Mouse (Mus musculus) liver, embryonic 14.5 days (tissue): ENCODE measurements around the gene Stip1. TPM values are rescaled to one million over a fixed set of nuclear protein-coding genes. Genes with fewer than 3 reads are reported as not detected.

Experiments used
- ATAC-seq: fragments of 200-750 bp; cut with Nextera tagmentation; 2 replicates; pipeline ENCODE4 v1.8.0; 2017; ENCODE audit warnings: moderate number of reproducible peaks, mild to moderate bottlenecking, moderate library complexity; ENCODE audit not compliant: insufficient read depth
- DNase-seq, 3 experiments: peaks; one replicate each; pipeline ENCODE4 v3.0.0-alpha.2; 2012 to 2013; ENCODE audit warnings: low read depth in 3 of 3, low spot score in 3 of 3
- H3K27ac ChIP-seq: fragments of 300-500 bp; sonication (generic); 2 replicates; pipeline ENCODE4 v1.5.1; 2014; ENCODE audit warnings: moderate library complexity, mild to moderate bottlenecking, control low read depth, inconsistent platforms
- H3K27me3 ChIP-seq: fragments of 300-500 bp; sonication (generic); 2 replicates; pipeline ENCODE4 v1.6.1; 2014; ENCODE audit warnings: mild to moderate bottlenecking, low read length, moderate library complexity; ENCODE audit not compliant: control insufficient read depth, insufficient read depth
- H3K36me3 ChIP-seq: fragments of 300-500 bp; sonication (generic); replicated peaks from 2 replicates; pipeline ENCODE4 v1.6.1; 2014; ENCODE audit warnings: low read depth; ENCODE audit not compliant: control insufficient read depth, insufficient read depth
- H3K4me1 ChIP-seq, 2 experiments: fragments of 200-500 bp in 1 of 2; fragments of 300-500 bp in 1 of 2; sonication (generic) in 1 of 2; replicated peaks; 2 replicates each; pipeline ENCODE4 v1.6.1; 2012 to 2014; ENCODE audit warnings: antibody characterized with exemption in 1 of 2, inconsistent platforms in 1 of 2, low read length in 1 of 2; ENCODE audit not compliant: control insufficient read depth in 2 of 2, insufficient read depth in 2 of 2
- H3K4me2 ChIP-seq: fragments of 300-500 bp; sonication (generic); 2 replicates; pipeline ENCODE4 v1.6.1; 2014; ENCODE audit warnings: low read depth, mild to moderate bottlenecking, control low read depth, moderate library complexity
- H3K4me3 ChIP-seq, 2 experiments: fragments of 200-500 bp in 1 of 2; fragments of 300-500 bp in 1 of 2; sonication (generic) in 1 of 2; 2 replicates each; pipeline ENCODE4 v1.5.1; 2012 to 2014; ENCODE audit warnings: low read depth in 2 of 2, low read length in 2 of 2, mild to moderate bottlenecking in 2 of 2, control low read depth in 1 of 2, inconsistent platforms in 1 of 2, moderate library complexity in 1 of 2; ENCODE audit not compliant: insufficient read depth in 1 of 2
- H3K9ac ChIP-seq: fragments of 300-500 bp; sonication (generic); replicated peaks from 2 replicates; pipeline ENCODE4 v1.6.1; 2014; ENCODE audit warnings: mild to moderate bottlenecking, control low read depth, moderate library complexity
- H3K9me3 ChIP-seq: fragments of 300-500 bp; sonication (generic); 2 replicates; pipeline ENCODE4 v1.6.1; 2016; ENCODE audit warnings: low read length, mixed read lengths; ENCODE audit not compliant: control insufficient read depth
- CTCF ChIP-seq: IDR thresholded peaks from 2 replicates; pipeline ENCODE4 v1.5.1; 2016; ENCODE audit warnings: antibody characterized with exemption, low read depth, control low read depth
- EP300 ChIP-seq: IDR thresholded peaks from 2 replicates; pipeline ENCODE4 v1.6.1; 2016; ENCODE audit warnings: antibody characterized with exemption, low read depth
- WGBS: fragments of 180-500 bp; shearing (Covaris S2); extraction: QIAGEN DNeasy Blood & Tissue Kit; methylation state at CpG from one replicate; pipeline ENCODE4 v1.1.7; 2014; ENCODE audit not compliant: insufficient replicate concordance; 5-methylcytosine and 5-hydroxymethylcytosine counted together
- polyA plus RNA-seq, 2 experiments: library from polyadenylated mRNA; depleted of rRNA in 1 of 2; stranded (reverse) in 1 of 2; unstranded in 1 of 2; fragments of >200 nt; fragmentation: Nextera tagmentation in 1 of 2; extraction: Ambion mirVana in 1 of 2; gene quantifications; 2 replicates each; pipeline versions ENCODE4 v1.2.1 to v1.2.3; 2012 to 2014

Stip1 gene
- polyA plus RNA-seq, 2 experiments: 86.2 to 113 TPM

GRCm38 (mm10) chr19:7044706-7045105, 4.9 kb upstream of the Stip1 start:
- H3K36me3 ChIP-seq: no peaks in the 10 kb centered on the region
- DNase-seq (no peak), ATAC-seq (no peak)
- 53% methylated on average over 4 of the region's 4 CpGs for WGBS
- H3K9me3 ChIP-seq: no peaks in the 10 kb centered on the region
- no peak overlapping the region for H3K9ac ChIP-seq
- peaks cover 3 to 9% of the 10 kb centered on the region in 2 experiments; a peak in 3 of 4 replicates for H3K4me1 ChIP-seq
- no peak overlapping the region for H3K4me3 ChIP-seq
- H3K4me2 ChIP-seq: no peak overlapping the region
- H3K27ac ChIP-seq: no peak overlapping the region
- H3K27me3 ChIP-seq: no peaks in the 10 kb centered on the region
- TF ChIP-seq CTCF (no peak), EP300 (no peak)

DNA sequence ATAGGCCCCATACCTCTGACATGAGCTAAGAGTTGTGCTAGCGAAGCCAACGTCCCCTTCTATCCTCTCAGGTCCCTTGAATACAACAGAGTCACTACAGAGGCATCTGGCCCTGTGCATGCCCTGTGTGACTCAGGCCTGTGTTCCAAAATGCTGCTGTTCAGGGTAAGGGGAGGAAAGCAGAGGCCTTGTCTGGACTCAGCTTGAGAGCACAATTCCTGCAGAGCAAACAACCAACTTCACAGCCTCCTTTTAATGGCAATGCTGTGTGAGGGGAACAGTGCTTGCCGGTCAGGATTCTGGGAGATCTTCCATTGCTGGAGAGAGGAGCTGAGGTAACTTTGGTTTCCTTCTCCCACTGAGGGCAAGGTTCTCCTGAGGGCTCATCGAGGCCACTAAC, 4.5 kb upstream of the Stip1 start:
- Histone ChIP-seq H3K4me2 (no peak overlapping the region), H3K4me1 (peaks cover 3 to 9% of the 10 kb centered on the region in 2 experiments; a peak in 3 of 4 replicates), H3K4me3 (no peak overlapping the region), H3K27me3 (no peaks in the 10 kb centered on the region), H3K9me3 (no peaks in the 10 kb centered on the region), H3K27ac (no peak overlapping the region), H3K36me3 (no peaks in the 10 kb centered on the region), H3K9ac (no peak overlapping the region)
- TF ChIP-seq EP300 (no peak), CTCF (no peak)
- 60% methylated on average over 4 of the region's 4 CpGs for WGBS
- DNase-seq (no peak), ATAC-seq (no peak)

DNA sequence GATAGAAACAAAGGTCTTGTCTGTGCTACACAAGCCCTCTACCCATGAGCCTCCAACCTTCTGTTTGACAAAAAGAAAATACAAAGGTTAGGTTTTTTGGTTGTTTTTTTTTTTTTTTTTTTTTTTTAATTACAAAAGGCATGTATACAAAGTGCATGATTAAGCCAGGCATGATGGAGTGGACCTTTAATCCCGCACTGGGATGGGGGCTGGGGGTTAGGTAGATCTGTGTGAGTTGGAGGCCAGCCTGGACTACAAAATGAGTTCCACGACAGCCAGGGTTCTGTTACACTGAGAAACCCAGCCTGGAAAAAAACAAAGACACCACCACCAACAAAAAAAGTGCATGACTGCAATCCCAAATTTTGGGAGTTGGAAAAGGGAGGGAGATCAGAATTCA, 1.4 kb upstream of the Stip1 start:
- DNase-seq (no peak), ATAC-seq (no peak)
- H3K4me1 ChIP-seq: peaks cover 18 to 28% of the 10 kb centered on the region in 2 experiments; a peak in 3 of 4 replicates
- no peaks in the 10 kb centered on the region for H3K36me3 ChIP-seq
- TF ChIP-seq CTCF (no peak), EP300 (no peak)
- peak overlapping the region; percentile 66 to 76; a peak in 2 of 4 replicates for H3K4me3 ChIP-seq
- H3K27me3 ChIP-seq: no peaks in the 10 kb centered on the region
- H3K9me3 ChIP-seq: no peaks in the 10 kb centered on the region
- peak overlapping the region; percentile 81 for H3K27ac ChIP-seq
- H3K4me2 ChIP-seq: peak overlapping the region; percentile 91
- H3K9ac ChIP-seq: peak overlapping the region; percentile 86
- WGBS: 89% methylated on average over 2 of the region's 2 CpGs

DNA sequence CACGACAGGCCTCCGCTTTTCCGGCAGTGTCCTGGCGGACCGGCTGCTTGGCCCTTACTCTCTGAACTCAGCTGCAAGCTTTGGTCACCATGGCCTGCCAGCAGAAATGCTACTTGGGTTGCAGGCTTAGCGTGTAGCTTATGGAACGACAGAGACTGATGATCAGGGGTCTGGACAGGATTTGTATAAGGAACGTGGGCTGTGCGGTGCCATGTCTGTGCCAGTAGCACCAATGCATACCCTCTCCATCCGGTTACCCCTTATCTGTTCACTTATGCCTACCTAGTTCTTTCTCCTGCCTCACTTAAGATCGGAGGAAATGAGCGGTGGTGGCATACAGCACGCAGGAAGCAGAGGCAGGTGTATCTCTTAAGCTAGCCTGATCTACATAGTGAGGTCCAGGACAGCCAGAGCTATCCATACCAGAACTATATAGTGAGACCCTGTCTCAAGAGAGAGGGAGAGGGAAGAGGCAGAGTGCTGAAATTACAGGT, 917 bp upstream of the Stip1 start:
- peaks cover 18 to 28% of the 10 kb centered on the region in 2 experiments; a peak in 3 of 4 replicates for H3K4me1 ChIP-seq
- H3K27me3 ChIP-seq: no peaks in the 10 kb centered on the region
- peak overlapping the region; percentile 86 for H3K9ac ChIP-seq
- WGBS: 9% methylated on average over 13 of the region's 13 CpGs
- H3K36me3 ChIP-seq: peaks cover under 1% of the 10 kb centered on the region; the same call in 1 of the 2 replicates
- DNase-seq: no peak
- no peaks in the 10 kb centered on the region for H3K9me3 ChIP-seq
- peak overlapping the region; percentile 81 for H3K27ac ChIP-seq
- ATAC-seq: no peak
- peak overlapping the region; percentile 91 for H3K4me2 ChIP-seq
- TF ChIP-seq CTCF (no peak), EP300 (no peak)
- H3K4me3 ChIP-seq: peak overlapping the region; percentile 66 to 76

GRCm38 (mm10) chr19:7039088-7039720, 563 bp downstream of the Stip1 start:
- TF ChIP-seq EP300 (no peak), CTCF (no peak)

More at GRCm38 (mm10) chr19:7039088-7039720, 563 bp downstream of the Stip1 start:
- H3K4me1 ChIP-seq: peaks cover 18 to 28% of the 10 kb centered on the region in 2 experiments; a peak in 3 of 4 replicates
- ATAC-seq (peak; percentile 3), DNase-seq (peak in 1 of 3 experiments; percentile 55)
- H3K9ac ChIP-seq: peak overlapping the region; percentile 94
- H3K27ac ChIP-seq: peak overlapping the region; percentile 67
- H3K36me3 ChIP-seq: peaks cover 13% of the 10 kb centered on the region
- H3K4me2 ChIP-seq: peak overlapping the region; percentile 78
- H3K4me3 ChIP-seq: peak overlapping the region; percentile 90 to 94
- H3K9me3 ChIP-seq: no peaks in the 10 kb centered on the region
- WGBS: under 1% methylated on average over 35 of the region's 35 CpGs
- H3K27me3 ChIP-seq: no peaks in the 10 kb centered on the region
